In genomic region chr8:103964293-103964918, GRCm38 (mm10) we compare ENCODE assay signal across 11 mouse cellular contexts.
A peak's percentile ranks its signal among the peaks of the same experiment; 100 is the strongest.
DNase-seq lines count a peak whose midpoint lies in the region; ATAC-seq lines count a peak whose summit lies in the region.
"Had no signal": no experiment of that assay in that cellular context is flagged by ENCODE, and none has a peak within 500 bp of the region (broad histone marks: within the 10 kb centered on the region; RNA-seq: fewer than 3 reads in every experiment).

No protein-coding gene starts in this region.

- H3K4me2 ChIP-seq in heart, embryonic 13.5 days: no peak overlapping the region
- H3K4me2 ChIP-seq in lung, embryonic 16.5 days (ENCODE audit: low read depth, low read length): no peak overlapping the region
- no peak overlapping the region for H3K4me2 ChIP-seq in forebrain, embryonic 14.5 days (ENCODE audit: low read length)
- H3K4me2 ChIP-seq in midbrain, embryonic 15.5 days: no peak overlapping the region
- H3K4me2 ChIP-seq in intestine, embryonic 16.5 days (ENCODE audit: low read depth, low read length): no peak overlapping the region
- H3K4me2 ChIP-seq: stomach, embryonic 15.5 days had no signal

- ATAC-seq in heart, embryonic 13.5 days (ENCODE audit: extremely low read depth, insufficient number of reproducible peaks, low FRiP score, low TSS enrichment): 0 out of 2 replicates have a peak, but pooled peaks have one; percentile 31
- ATAC-seq in lung, embryonic 16.5 days (ENCODE audit: low read depth): peak; percentile 93
- peak; percentile 77 for ATAC-seq in forebrain, embryonic 14.5 days
- peak; percentile 45; the same call in 1 of the 2 replicates for ATAC-seq in midbrain, embryonic 15.5 days (replicated peaks)
- ATAC-seq in intestine, embryonic 16.5 days: no peak

- H3K4me1 ChIP-seq in heart, embryonic 13.5 days: peaks cover 6% of the 10 kb centered on the region
- peaks cover 3% of the 10 kb centered on the region; the same call in 1 of the 2 replicates for H3K4me1 ChIP-seq in lung, embryonic 16.5 days (replicated peaks; ENCODE audit: control insufficient read depth, insufficient read depth, low read length)
- H3K4me1 ChIP-seq in forebrain, embryonic 14.5 days (ENCODE audit: control insufficient read depth, insufficient read depth, low read length): peaks cover 2% of the 10 kb centered on the region; the same call in 1 of the 2 replicates
- no peaks in the 10 kb centered on the region for H3K4me1 ChIP-seq in midbrain, embryonic 15.5 days
- H3K4me1 ChIP-seq in intestine, embryonic 16.5 days (ENCODE audit: control insufficient read depth, insufficient read depth, low read length): no peaks in the 10 kb centered on the region
- H3K4me1 ChIP-seq: stomach, embryonic 15.5 days had no signal

- no peak overlapping the region for H3K4me3 ChIP-seq in heart, embryonic 13.5 days
- H3K4me3 ChIP-seq in lung, embryonic 16.5 days (ENCODE audit: low read length): no peak overlapping the region
- no peak overlapping the region for H3K4me3 ChIP-seq in forebrain, embryonic 14.5 days (ENCODE audit: low read depth, low read length)
- no peak overlapping the region for H3K4me3 ChIP-seq in midbrain, embryonic 15.5 days
- H3K4me3 ChIP-seq in intestine, embryonic 16.5 days (ENCODE audit: low read length): no peak overlapping the region
- H3K4me3 ChIP-seq: left cerebral cortex, adult 2 months; myocyte; stomach, embryonic 15.5 days had no signal

- H3K36me3 ChIP-seq in heart, embryonic 13.5 days: no peaks in the 10 kb centered on the region
- H3K36me3 ChIP-seq in lung, embryonic 16.5 days (ENCODE audit: control insufficient read depth, insufficient read depth, low read length): no peaks in the 10 kb centered on the region
- no peaks in the 10 kb centered on the region for H3K36me3 ChIP-seq in forebrain, embryonic 14.5 days (ENCODE audit: control insufficient read depth, insufficient read depth, low read length)
- no peaks in the 10 kb centered on the region for H3K36me3 ChIP-seq in midbrain, embryonic 15.5 days (replicated peaks)
- H3K36me3 ChIP-seq in intestine, embryonic 16.5 days (ENCODE audit: control insufficient read depth, insufficient read depth, low read length): no peaks in the 10 kb centered on the region
- H3K36me3 ChIP-seq: stomach, embryonic 15.5 days had no signal

- no peaks in the 10 kb centered on the region for H3K9me3 ChIP-seq in heart, embryonic 13.5 days
- H3K9me3 ChIP-seq in lung, embryonic 16.5 days (ENCODE audit: control insufficient read depth, low read length): no peaks in the 10 kb centered on the region
- H3K9me3 ChIP-seq in forebrain, embryonic 14.5 days (replicated peaks; ENCODE audit: control insufficient read depth, low read length): no peaks in the 10 kb centered on the region
- no peaks in the 10 kb centered on the region for H3K9me3 ChIP-seq in midbrain, embryonic 15.5 days
- H3K9me3 ChIP-seq in intestine, embryonic 16.5 days (ENCODE audit: control insufficient read depth, low read length): no peaks in the 10 kb centered on the region
- H3K9me3 ChIP-seq: stomach, embryonic 15.5 days had no signal

- DNase-seq in heart, adult 8-10 months (ENCODE audit: low spot score): no peak
- no peak for DNase-seq in lung, adult 18-20 months
- DNase-seq in forebrain, embryonic 14.5 days (ENCODE audit: low spot score): peak; percentile 75
- DNase-seq in yolk sac, embryonic 10.5 days (ENCODE audit: low spot score): no peak

- H3K27me3 ChIP-seq in heart, embryonic 13.5 days (replicated peaks): no peaks in the 10 kb centered on the region
- no peaks in the 10 kb centered on the region for H3K27me3 ChIP-seq in lung, embryonic 16.5 days (ENCODE audit: control insufficient read depth, insufficient read depth, low read depth, low read length)
- no peaks in the 10 kb centered on the region for H3K27me3 ChIP-seq in forebrain, embryonic 14.5 days (replicated peaks; ENCODE audit: control insufficient read depth, insufficient read depth, low read length)
- no peaks in the 10 kb centered on the region for H3K27me3 ChIP-seq in midbrain, embryonic 15.5 days (replicated peaks)
- no peaks in the 10 kb centered on the region for H3K27me3 ChIP-seq in intestine, embryonic 16.5 days (replicated peaks; ENCODE audit: control insufficient read depth, insufficient read depth, low read length)
- H3K27me3 ChIP-seq: stomach, embryonic 15.5 days had no signal

- 45% methylated on average over 7 of the region's 7 CpGs for WGBS in heart, embryonic 13.5 days
- 38% methylated on average over 7 of the region's 7 CpGs for WGBS in lung, embryonic 16.5 days
- 19% methylated on average over 7 of the region's 7 CpGs for WGBS in forebrain, embryonic 14.5 days
- WGBS in midbrain, embryonic 15.5 days: 45% methylated on average over 7 of the region's 7 CpGs
- WGBS in intestine, embryonic 16.5 days: 49% methylated on average over 7 of the region's 7 CpGs

- no peak overlapping the region for H3K9ac ChIP-seq in heart, embryonic 13.5 days
- no peak overlapping the region for H3K9ac ChIP-seq in lung, embryonic 16.5 days (ENCODE audit: low read length)
- no peak overlapping the region for H3K9ac ChIP-seq in forebrain, embryonic 14.5 days (ENCODE audit: low read length)
- H3K9ac ChIP-seq in midbrain, embryonic 15.5 days: no peak overlapping the region
- H3K9ac ChIP-seq in intestine, embryonic 16.5 days (ENCODE audit: low read depth, low read length): no peak overlapping the region
- H3K9ac ChIP-seq: stomach, embryonic 15.5 days had no signal

- no peak overlapping the region for H3K27ac ChIP-seq in heart, embryonic 13.5 days (replicated peaks)
- peak overlapping the region; percentile 53 for H3K27ac ChIP-seq in lung, embryonic 16.5 days (ENCODE audit: low read length)
- H3K27ac ChIP-seq in forebrain, embryonic 14.5 days (ENCODE audit: low read depth, low read length): no peak overlapping the region
- no peak overlapping the region for H3K27ac ChIP-seq in midbrain, embryonic 15.5 days
- H3K27ac ChIP-seq in intestine, embryonic 16.5 days (ENCODE audit: low read length): no peak overlapping the region
- H3K27ac ChIP-seq: left cerebral cortex, adult 2 months; stomach, embryonic 15.5 days had no signal
